Mouse (Mus musculus) kidney, postnatal 14 days (tissue): ENCODE measurements at regions not wholly inside any gene's neighbourhood (a gene's known extent, or its start where the extent isn't known, plus 50 kb on each side); places are given as distances from the start of the nearest gene placed in this dataset.

Experiments
- DNase-seq: peaks from one replicate; pipeline ENCODE4 v3.0.0; 2022; ENCODE audit warnings: mixed read lengths

GRCm38 (mm10) chr7:95082248-95082647, 1088.8 kb upstream of the Tenm4 start:
- no peak for DNase-seq

GRCm38 (mm10) chr7:95084328-95084727, 1086.7 kb upstream of the Tenm4 start:
- DNase-seq, result no peak

GRCm38 (mm10) chr7:95091360-95091759, 1079.7 kb upstream of the Tenm4 start:
- DNase-seq, result no peak

DNA sequence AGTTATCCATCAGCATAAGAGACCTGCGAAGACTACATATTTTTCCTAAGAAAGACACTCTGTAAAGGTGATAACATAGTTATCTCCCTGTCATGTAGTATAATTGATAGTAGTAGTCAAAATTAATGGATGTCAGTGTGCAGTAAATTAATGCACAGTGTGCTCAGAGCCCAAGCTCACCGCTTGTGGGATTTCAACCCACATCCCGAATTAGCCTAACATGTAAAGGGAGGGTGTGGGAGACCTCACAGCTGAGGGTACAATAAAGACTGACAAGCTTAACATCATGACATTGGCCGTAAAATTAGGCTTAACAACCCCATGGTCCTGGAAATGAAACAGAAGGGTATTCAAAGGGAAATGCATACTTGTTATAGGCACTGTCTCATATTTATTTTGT, 1042.0 kb upstream of the Tenm4 start:
- DNase-seq, result no peak

DNA sequence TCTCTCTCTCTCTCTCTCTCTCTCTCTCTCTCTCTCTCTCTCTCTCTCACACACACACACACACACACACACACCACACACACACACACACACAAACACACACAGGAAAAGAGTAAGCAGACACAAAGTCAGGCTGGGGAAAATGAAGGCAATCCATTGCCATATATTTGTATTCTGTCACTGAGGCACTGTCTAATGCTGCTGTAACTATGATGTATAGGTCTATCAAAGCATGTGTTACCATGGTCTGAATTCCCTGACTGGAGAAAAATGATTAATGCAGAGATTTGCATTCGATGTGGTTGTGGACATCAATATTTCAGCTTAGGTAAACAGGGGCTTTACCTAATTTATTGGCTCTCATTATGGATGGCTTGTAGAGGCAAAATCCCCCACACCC, 1038.0 kb upstream of the Tenm4 start:
- no peak for DNase-seq

GRCm38 (mm10) chr7:95134062-95134625, 1036.9 kb upstream of the Tenm4 start:
- DNase-seq, result no peak

GRCm38 (mm10) chr7:95141778-95142177, 1029.3 kb upstream of the Tenm4 start:
- peak; percentile 16 for DNase-seq

- no peak for DNase-seq
Observed at GRCm38 (mm10) chr7:95143037-95143436, 1028.0 kb upstream of the Tenm4 start.
